Comparison of ENCODE assay signal across 9 mouse cellular contexts in the genomic region with DNA sequence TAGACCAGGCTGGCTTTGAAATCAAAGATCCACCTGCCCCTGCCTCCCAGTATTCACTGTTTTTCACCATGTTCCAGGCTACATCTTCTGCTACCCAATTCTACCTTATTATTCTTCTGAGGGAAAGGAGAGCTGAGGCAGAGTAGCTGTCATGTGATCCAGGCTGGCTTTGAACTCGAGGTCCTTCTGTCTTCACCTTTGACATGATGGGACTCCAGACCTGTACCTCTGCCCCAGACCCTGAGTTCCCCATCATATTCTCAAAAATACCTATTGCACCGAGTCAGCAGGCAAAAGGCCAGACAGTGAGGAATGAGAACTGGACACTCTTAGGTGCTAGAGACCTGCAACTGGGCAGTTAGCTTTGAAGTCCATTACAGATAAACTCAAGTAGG. TPM values are rescaled to one million over a fixed set of nuclear protein-coding genes. Genes with fewer than 3 reads are reported as not detected.
DNase-seq lines count a peak whose midpoint lies in the region; ATAC-seq and TF ChIP-seq lines count a peak whose summit lies in the region.
"Had no signal": no experiment of that assay in that cellular context is flagged by ENCODE, and none has a peak within 500 bp of the region (broad histone marks: within the 10 kb centered on the region; RNA-seq: fewer than 3 reads in every experiment).

No protein-coding gene starts in this region.

- no peaks in the 10 kb centered on the region for H3K9me3 ChIP-seq in heart, embryonic 12.5 days (replicated peaks)
- no peaks in the 10 kb centered on the region for H3K9me3 ChIP-seq in E14TG2a.4 (ENCODE audit: low read length)
- H3K9me3 ChIP-seq in forebrain, embryonic 15.5 days: no peaks in the 10 kb centered on the region
- H3K9me3 ChIP-seq in liver, embryonic 15.5 days (replicated peaks): no peaks in the 10 kb centered on the region

- no peaks in the 10 kb centered on the region for H3K36me3 ChIP-seq in heart, embryonic 12.5 days
- peaks cover 28% of the 10 kb centered on the region for H3K36me3 ChIP-seq in E14TG2a.4 (ENCODE audit: insufficient read depth, low read length)
- no peaks in the 10 kb centered on the region for H3K36me3 ChIP-seq in forebrain, embryonic 15.5 days
- H3K36me3 ChIP-seq in liver, embryonic 15.5 days (replicated peaks): 0 out of 2 replicates have a peak, but pooled peaks cover 4% of the 10 kb centered on the region

- peak overlapping the region; percentile 94 for H3K4me2 ChIP-seq in heart, embryonic 12.5 days
- H3K4me2 ChIP-seq in forebrain, embryonic 15.5 days (replicated peaks): peak overlapping the region; percentile 66; the same call in 1 of the 2 replicates
- H3K4me2 ChIP-seq in liver, embryonic 15.5 days: peak overlapping the region; percentile 98

- no peak for DNase-seq in heart, postnatal 36 days
- DNase-seq in layer of hippocampus, postnatal 14 days (ENCODE audit: low spot score in 2 of 2): no peak
- DNase-seq in natural killer cell, adult 2 months (ENCODE audit: low spot score in 2 of 2): no peak
- no peak for DNase-seq in urinary bladder, postnatal 14 days (ENCODE audit: low spot score)

- 24% methylated on average over 2 of the region's 2 CpGs for WGBS in heart, embryonic 12.5 days
- WGBS in forebrain, embryonic 15.5 days: 33% methylated on average over 2 of the region's 2 CpGs
- 25% methylated on average over 2 of the region's 2 CpGs for WGBS in liver, embryonic 15.5 days (ENCODE audit: insufficient replicate concordance)

- ATAC-seq in heart, embryonic 12.5 days (ENCODE audit: insufficient number of reproducible peaks, low FRiP score): no peak
- ATAC-seq in forebrain, embryonic 15.5 days (replicated peaks): no peak
- no peak for ATAC-seq in liver, embryonic 15.5 days (ENCODE audit: insufficient read depth)

- peaks cover 29% of the 10 kb centered on the region for H3K27me3 ChIP-seq in heart, embryonic 12.5 days (replicated peaks)
- peaks cover 11% of the 10 kb centered on the region for H3K27me3 ChIP-seq in E14TG2a.4 (ENCODE audit: insufficient read depth, low read length)
- H3K27me3 ChIP-seq in forebrain, embryonic 15.5 days: 0 out of 2 replicates have a peak, but pooled peaks cover 8% of the 10 kb centered on the region
- peaks cover 30% of the 10 kb centered on the region for H3K27me3 ChIP-seq in liver, embryonic 15.5 days

- TF ChIP-seq CTCF in E14TG2a.4 (conservative IDR thresholded peaks at IDR 0.05; ENCODE audit: low read length): no peak

- H3K4me3 ChIP-seq in heart, embryonic 12.5 days: no peak overlapping the region
- peak overlapping the region; percentile 91 for H3K4me3 ChIP-seq in E14TG2a.4 (replicated peaks; ENCODE audit: low read length)
- H3K4me3 ChIP-seq in forebrain, embryonic 15.5 days: peak overlapping the region; percentile 77; the same call in 1 of the 2 replicates
- peak overlapping the region; percentile 80; the same call in 1 of the 2 replicates for H3K4me3 ChIP-seq in liver, embryonic 15.5 days (replicated peaks)

- H3K27ac ChIP-seq in heart, embryonic 12.5 days (ENCODE audit: poor library complexity, severe bottlenecking): no peak overlapping the region
- no peak overlapping the region for H3K27ac ChIP-seq in forebrain, embryonic 15.5 days (replicated peaks)
- peak overlapping the region; percentile 79 for H3K27ac ChIP-seq in liver, embryonic 15.5 days (replicated peaks)

- intact Hi-C loops in heart, postnatal 36 days (cut with DNase I): loop anchor here (2.0 kb wide), 1 partner anchor 140 kb away; the partner anchor contains the start of genes Hectd3 and Urod

- H3K9ac ChIP-seq in heart, embryonic 12.5 days: 0 out of 2 replicates have a peak overlapping the region, but pooled peaks have one; percentile 80
- 0 out of 2 replicates have a peak overlapping the region, but pooled peaks have one; percentile 74 for H3K9ac ChIP-seq in forebrain, embryonic 15.5 days (replicated peaks)
- no peak overlapping the region for H3K9ac ChIP-seq in liver, embryonic 15.5 days

- peaks cover 15% of the 10 kb centered on the region for H3K4me1 ChIP-seq in heart, embryonic 12.5 days (replicated peaks)
- peaks cover 87% of the 10 kb centered on the region for H3K4me1 ChIP-seq in E14TG2a.4 (replicated peaks; ENCODE audit: low read depth, low read length)
- H3K4me1 ChIP-seq in forebrain, embryonic 15.5 days: peaks cover 29% of the 10 kb centered on the region
- H3K4me1 ChIP-seq in liver, embryonic 15.5 days (replicated peaks): peaks cover 52% of the 10 kb centered on the region

RNA-seq across cellular contexts. Expression of gene Plk3, which starts 0.8 kb away (rescaled TPM):
- polyA plus RNA-seq in heart, embryonic 12.5 days (2016; fragmentation: Nextera tagmentation; extraction: Ambion mirVana): 2.6 TPM in 2 replicates
- total RNA-seq in heart, postnatal 36 days (2021): 1 to 10 TPM; 1.2 to 2.4 TPM
- 8.6 and 8.8 TPM in 2 replicates for polyA plus RNA-seq in forebrain, embryonic 15.5 days (2015; fragmentation: Nextera tagmentation; extraction: Ambion mirVana)
- 2.5 and 3.2 TPM in 2 replicates for polyA plus RNA-seq in liver, embryonic 15.5 days (2015; fragmentation: Nextera tagmentation; extraction: Ambion mirVana)
- 10 to 100 TPM; 11.6 to 13.8 TPM for total RNA-seq in layer of hippocampus, postnatal 14 days (2021)

RNA-seq across cellular contexts. Expression of gene Tctex1d4, which starts 8.0 kb away (rescaled TPM):
- polyA plus RNA-seq in heart, embryonic 12.5 days (2016; fragmentation: Nextera tagmentation; extraction: Ambion mirVana): not detected in 2 replicates
- total RNA-seq in heart, postnatal 36 days (2021): not detected
- polyA plus RNA-seq in forebrain, embryonic 15.5 days (2015; fragmentation: Nextera tagmentation; extraction: Ambion mirVana): 0.37 TPM in 1 of 2 replicates, not detected in the other
- 0.12 TPM in 1 of 2 replicates, not detected in the other for polyA plus RNA-seq in liver, embryonic 15.5 days (2015; fragmentation: Nextera tagmentation; extraction: Ambion mirVana)
- 1 to 10 TPM in 1 of 2 experiments, under 1 TPM in 1; 0.95 to 2.3 TPM for total RNA-seq in layer of hippocampus, postnatal 14 days (2021)
- total RNA-seq: adrenal gland, adult 2 months had no signal
- polyA plus RNA-seq: adrenal gland, adult 2 months had no signal

RNA-seq across cellular contexts. Expression of gene Btbd19, which starts 9.1 kb away (rescaled TPM):
- 3.3 and 3.5 TPM in 2 replicates for polyA plus RNA-seq in heart, embryonic 12.5 days (2016; fragmentation: Nextera tagmentation; extraction: Ambion mirVana)
- total RNA-seq in heart, postnatal 36 days (2021): 1 to 10 TPM; 1.8 to 2.4 TPM
- 4.4 and 4.6 TPM in 2 replicates for polyA plus RNA-seq in forebrain, embryonic 15.5 days (2015; fragmentation: Nextera tagmentation; extraction: Ambion mirVana)
- polyA plus RNA-seq in liver, embryonic 15.5 days (2015; fragmentation: Nextera tagmentation; extraction: Ambion mirVana): 2.9 and 3.2 TPM in 2 replicates
- total RNA-seq in layer of hippocampus, postnatal 14 days (2021): 1 to 10 TPM; 9.4 to 9.9 TPM

RNA-seq across cellular contexts. Expression of gene Rps8, which starts 21.4 kb away (rescaled TPM):
- polyA plus RNA-seq in heart, embryonic 12.5 days (2016; fragmentation: Nextera tagmentation; extraction: Ambion mirVana): 612 and 621 TPM in 2 replicates
- 100 to 1,000 TPM; 550 to 602 TPM for total RNA-seq in heart, postnatal 36 days (2021)
- 478 and 525 TPM in 2 replicates for polyA plus RNA-seq in forebrain, embryonic 15.5 days (2015; fragmentation: Nextera tagmentation; extraction: Ambion mirVana)
- 536 and 611 TPM in 2 replicates for polyA plus RNA-seq in liver, embryonic 15.5 days (2015; fragmentation: Nextera tagmentation; extraction: Ambion mirVana)
- total RNA-seq in layer of hippocampus, postnatal 14 days (2021): 100 to 1,000 TPM; 436 to 472 TPM

RNA-seq across cellular contexts. Expression of gene Ptch2, which starts 38.7 kb away (rescaled TPM):
- polyA plus RNA-seq in heart, embryonic 12.5 days (2016; fragmentation: Nextera tagmentation; extraction: Ambion mirVana): 2.6 and 2.7 TPM in 2 replicates
- total RNA-seq in heart, postnatal 36 days (2021): 1 to 10 TPM; 1.3 to 2.3 TPM
- polyA plus RNA-seq in forebrain, embryonic 15.5 days (2015; fragmentation: Nextera tagmentation; extraction: Ambion mirVana): 3.6 and 3.8 TPM in 2 replicates
- 0.56 and 0.66 TPM in 2 replicates for polyA plus RNA-seq in liver, embryonic 15.5 days (2015; fragmentation: Nextera tagmentation; extraction: Ambion mirVana)
- 1 to 10 TPM; 1.9 to 3.6 TPM for total RNA-seq in layer of hippocampus, postnatal 14 days (2021)
